Comparison of ENCODE assay signal across 13 mouse cellular contexts in the genomic region with DNA sequence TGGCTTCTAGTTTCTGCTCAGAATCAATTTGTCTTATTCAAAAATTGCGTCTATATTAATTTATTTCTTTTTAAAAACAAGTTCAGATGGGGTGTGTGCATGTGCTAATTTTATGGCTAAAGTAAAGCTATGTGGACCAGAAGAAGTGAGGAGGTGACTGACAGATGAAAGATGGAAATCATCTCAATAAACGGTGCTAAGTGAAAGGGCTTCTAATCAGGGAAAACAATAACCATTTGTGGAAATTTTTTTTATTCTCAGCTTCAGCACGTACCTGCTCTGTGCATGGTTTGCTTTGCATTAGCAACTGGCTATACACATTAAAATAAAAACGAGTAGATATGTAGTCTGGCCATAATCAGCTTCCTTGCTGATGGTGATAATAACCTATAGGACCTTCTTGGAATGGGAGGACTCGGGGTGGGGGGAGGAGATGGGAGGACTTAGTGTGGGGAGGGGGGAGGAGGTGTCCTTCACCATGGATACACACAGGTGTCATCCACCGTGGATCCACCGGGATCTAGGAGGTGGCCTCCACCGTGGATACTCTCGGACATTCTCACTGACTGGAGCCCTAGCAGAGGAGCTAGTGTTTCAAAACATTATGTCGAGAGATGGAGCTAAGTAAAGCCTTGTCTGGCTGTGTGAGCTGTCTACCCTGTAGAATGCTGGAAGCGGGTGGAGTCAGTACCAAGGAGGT.
DNase-seq lines count a peak whose midpoint lies in the region; ATAC-seq lines count a peak whose summit lies in the region.
"Had no signal": no experiment of that assay in that cellular context is flagged by ENCODE, and none has a peak within 500 bp of the region (broad histone marks: within the 10 kb centered on the region; RNA-seq: fewer than 3 reads in every experiment).

No protein-coding gene starts in this region.

- no peak for ATAC-seq in heart, embryonic 11.5 days (replicated peaks; ENCODE audit: insufficient number of reproducible peaks, low FRiP score, low TSS enrichment)
- ATAC-seq in neural tube, embryonic 11.5 days (ENCODE audit: insufficient read depth, low FRiP score, low TSS enrichment), result peak; percentile 11
- ATAC-seq in midbrain, embryonic 14.5 days (ENCODE audit: low FRiP score, low TSS enrichment), result peak; percentile 15
- ATAC-seq in CD4-positive, CD25-positive, alpha-beta regulatory T cell, adult 4 months, result no peak
- ATAC-seq: liver, embryonic 12.5 days; Patski had no signal

- no peak for DNase-seq in heart, postnatal 4 days
- DNase-seq in neural tube, embryonic 11.5 days (ENCODE audit: low spot score), result no peak
- DNase-seq in neural tube, embryonic 10.5 days (ENCODE audit: extremely low spot score, low spot score), result no peak
- DNase-seq in midbrain, embryonic 14.5 days, result no peak
- DNase-seq in gastrocnemius, adult 8-10 months (ENCODE audit: low spot score in 2 of 2), result no peak
- DNase-seq: adrenal gland, postnatal 36 days; kidney, adult 9 months; kidney, postnatal 4 days; thymus, postnatal 25 days had no signal

- no peak overlapping the region for H3K9ac ChIP-seq in heart, embryonic 11.5 days (ENCODE audit: low read depth, low read length)
- H3K9ac ChIP-seq in neural tube, embryonic 11.5 days (ENCODE audit: low read length), result no peak overlapping the region
- no peak overlapping the region; the same call in 1 of the 2 replicates for H3K9ac ChIP-seq in midbrain, embryonic 14.5 days (replicated peaks; ENCODE audit: low read length)
- H3K9ac ChIP-seq: liver, embryonic 12.5 days had no signal

- no peaks in the 10 kb centered on the region for H3K9me3 ChIP-seq in heart, embryonic 11.5 days (replicated peaks; ENCODE audit: control insufficient read depth, low read length)
- no peaks in the 10 kb centered on the region for H3K9me3 ChIP-seq in neural tube, embryonic 11.5 days (ENCODE audit: control insufficient read depth, low read length)
- no peaks in the 10 kb centered on the region for H3K9me3 ChIP-seq in midbrain, embryonic 14.5 days (ENCODE audit: control insufficient read depth, low read length)
- H3K9me3 ChIP-seq: liver, embryonic 12.5 days had no signal

- H3K4me1 ChIP-seq in heart, embryonic 11.5 days (ENCODE audit: control insufficient read depth, insufficient read depth, low read length), result peaks cover 32% of the 10 kb centered on the region
- no peaks in the 10 kb centered on the region; the same call in 1 of the 2 replicates for H3K4me1 ChIP-seq in neural tube, embryonic 11.5 days (ENCODE audit: control insufficient read depth, insufficient read depth, low read length)
- H3K4me1 ChIP-seq in midbrain, embryonic 14.5 days (ENCODE audit: control insufficient read depth, insufficient read depth, low read length), result peaks cover 19% of the 10 kb centered on the region
- H3K4me1 ChIP-seq: liver, embryonic 12.5 days had no signal

- H3K36me3 ChIP-seq in heart, embryonic 11.5 days (ENCODE audit: control insufficient read depth, insufficient read depth, low read length), result no peaks in the 10 kb centered on the region
- no peaks in the 10 kb centered on the region for H3K36me3 ChIP-seq in neural tube, embryonic 11.5 days (ENCODE audit: control insufficient read depth, insufficient read depth, low read length)
- H3K36me3 ChIP-seq in midbrain, embryonic 14.5 days (ENCODE audit: control insufficient read depth, insufficient read depth, low read length), result peaks cover 6% of the 10 kb centered on the region
- H3K36me3 ChIP-seq: liver, embryonic 12.5 days had no signal

- peak overlapping the region; percentile 1; the same call in 1 of the 2 replicates for H3K27ac ChIP-seq in heart, embryonic 11.5 days (ENCODE audit: low read depth, low read length)
- no peak overlapping the region for H3K27ac ChIP-seq in neural tube, embryonic 11.5 days (ENCODE audit: low read depth, low read length)
- peak overlapping the region; percentile 60 for H3K27ac ChIP-seq in midbrain, embryonic 14.5 days (replicated peaks; ENCODE audit: low read depth, low read length)
- H3K27ac ChIP-seq: liver, embryonic 12.5 days had no signal

- no peak overlapping the region for H3K4me2 ChIP-seq in heart, embryonic 11.5 days
- no peak overlapping the region for H3K4me2 ChIP-seq in neural tube, embryonic 11.5 days (ENCODE audit: low read depth)
- H3K4me2 ChIP-seq in midbrain, embryonic 14.5 days (ENCODE audit: low read length), result no peak overlapping the region
- H3K4me2 ChIP-seq: liver, embryonic 12.5 days had no signal

- H3K27me3 ChIP-seq in heart, embryonic 11.5 days (ENCODE audit: control insufficient read depth, insufficient read depth, low read length), result no peaks in the 10 kb centered on the region
- no peaks in the 10 kb centered on the region for H3K27me3 ChIP-seq in neural tube, embryonic 11.5 days (ENCODE audit: control insufficient read depth, insufficient read depth, low read length)
- H3K27me3 ChIP-seq in midbrain, embryonic 14.5 days (ENCODE audit: control insufficient read depth, insufficient read depth, low read length), result no peaks in the 10 kb centered on the region
- H3K27me3 ChIP-seq: liver, embryonic 12.5 days; Patski had no signal

- H3K4me3 ChIP-seq in heart, embryonic 11.5 days (ENCODE audit: low read depth, low read length), result no peak overlapping the region
- H3K4me3 ChIP-seq in neural tube, embryonic 11.5 days (ENCODE audit: low read depth, low read length), result no peak overlapping the region
- no peak overlapping the region for H3K4me3 ChIP-seq in midbrain, embryonic 14.5 days (replicated peaks; ENCODE audit: low read depth, low read length)
- H3K4me3 ChIP-seq: liver, embryonic 12.5 days had no signal

- 52% methylated on average over 11 of the region's 11 CpGs for WGBS in heart, embryonic 11.5 days (ENCODE audit: insufficient replicate concordance)
- WGBS in neural tube, embryonic 11.5 days, result 82% methylated on average over 11 of the region's 11 CpGs
- 70% methylated on average over 11 of the region's 11 CpGs for WGBS in midbrain, embryonic 14.5 days

Comparison
In these comparisons a context has a peak if more than half of its experiments do, and no peak if none do; other contexts are left out.
1. ATAC-seq: peak in neural tube, embryonic 11.5 days (single experiment) and midbrain, embryonic 14.5 days (single experiment); none in heart, embryonic 11.5 days (single experiment) and CD4-positive, CD25-positive, alpha-beta regulatory T cell, adult 4 months (single experiment).